Comparison of ENCODE assay signal across 8 mouse cellular contexts in genomic region chr5:142960775-142961271, GRCm38 (mm10). TPM values are rescaled to one million over a fixed set of nuclear protein-coding genes. Genes with fewer than 3 reads are reported as not detected.
A peak's percentile ranks its signal among the peaks of the same experiment; 100 is the strongest.
DNase-seq lines count a peak whose midpoint lies in the region; ATAC-seq and TF ChIP-seq lines count a peak whose summit lies in the region.

No protein-coding gene starts in this region.

- H3K36me3 ChIP-seq in forebrain, embryonic 11.5 days (ENCODE audit: control insufficient read depth, insufficient read depth, low read length), result no peaks in the 10 kb centered on the region
- H3K36me3 ChIP-seq in stomach, embryonic 16.5 days (ENCODE audit: control insufficient read depth, insufficient read depth, low read length), result no peaks in the 10 kb centered on the region

- peak overlapping the region; percentile 99 for H3K9ac ChIP-seq in forebrain, embryonic 11.5 days (ENCODE audit: low read length)
- H3K9ac ChIP-seq in stomach, embryonic 16.5 days (ENCODE audit: low read length), result peak overlapping the region; percentile 96

- H3K27ac ChIP-seq in layer of hippocampus, adult 2 months, result peak overlapping the region; percentile 94
- H3K27ac ChIP-seq in forebrain, embryonic 11.5 days (ENCODE audit: low read depth, low read length), result peak overlapping the region; percentile 97
- H3K27ac ChIP-seq in stomach, embryonic 16.5 days (ENCODE audit: low read length), result peak overlapping the region; percentile 99

- no peak for ATAC-seq in forebrain, embryonic 11.5 days (replicated peaks; ENCODE audit: low FRiP score)
- no peak for ATAC-seq in stomach, embryonic 16.5 days (ENCODE audit: insufficient read depth, low FRiP score)

- peaks cover 17% of the 10 kb centered on the region for H3K4me1 ChIP-seq in forebrain, embryonic 11.5 days (replicated peaks; ENCODE audit: control insufficient read depth, insufficient read depth, low read length)
- H3K4me1 ChIP-seq in stomach, embryonic 16.5 days (ENCODE audit: control insufficient read depth, insufficient read depth, low read length), result peaks cover 31% of the 10 kb centered on the region

- peak overlapping the region; percentile 79 for H3K4me3 ChIP-seq in layer of hippocampus, adult 2 months
- H3K4me3 ChIP-seq in forebrain, embryonic 11.5 days (ENCODE audit: low read depth, low read length), result peak overlapping the region; percentile 99
- H3K4me3 ChIP-seq in stomach, embryonic 16.5 days (replicated peaks; ENCODE audit: low read length), result peak overlapping the region; percentile 88

- H3K9me3 ChIP-seq in forebrain, embryonic 11.5 days (ENCODE audit: control insufficient read depth, low read length), result no peaks in the 10 kb centered on the region
- no peaks in the 10 kb centered on the region for H3K9me3 ChIP-seq in stomach, embryonic 16.5 days (replicated peaks; ENCODE audit: control insufficient read depth, low read length)

- TF ChIP-seq CTCF in layer of hippocampus, adult 2 months (conservative IDR thresholded peaks at IDR 0.05), result no peak

- no peak for DNase-seq in layer of hippocampus, adult 2 months (ENCODE audit: low spot score in 2 of 2)
- DNase-seq in layer of hippocampus, postnatal 25 days (ENCODE audit: extremely low spot score in 1 of 2, low spot score in 1 of 2), result no peak
- DNase-seq in Muller cell, postnatal 12 days (ENCODE audit: inconsistent ontology term), result peak; percentile 45
- peak; percentile 83 for DNase-seq in forebrain, embryonic 11.5 days (ENCODE audit: low spot score)
- peak; percentile 40 for DNase-seq in induced T-regulatory cell, adult 2 months (ENCODE audit: low read depth)
- peak; percentile 43 to 51 for DNase-seq in lung, postnatal 4 days
- no peak for DNase-seq in layer of hippocampus, adult 9-10 months (ENCODE audit: low spot score)

- peak overlapping the region; percentile 97 for H3K4me2 ChIP-seq in forebrain, embryonic 11.5 days (ENCODE audit: low read depth, low read length, severe bottlenecking)
- peak overlapping the region; percentile 61 for H3K4me2 ChIP-seq in stomach, embryonic 16.5 days (ENCODE audit: low read depth, low read length)

- under 1% methylated on average over 59 of the region's 59 CpGs for WGBS in forebrain, embryonic 11.5 days
- WGBS in stomach, embryonic 16.5 days, result under 1% methylated on average over 59 of the region's 59 CpGs

- H3K27me3 ChIP-seq in forebrain, embryonic 11.5 days (ENCODE audit: control insufficient read depth, insufficient read depth, low read length), result no peaks in the 10 kb centered on the region; the same call in 1 of the 2 replicates
- no peaks in the 10 kb centered on the region for H3K27me3 ChIP-seq in stomach, embryonic 16.5 days (ENCODE audit: control insufficient read depth, insufficient read depth, low read length)

RNA-seq across cellular contexts. Expression of gene Fscn1, which starts 0.7 kb away (rescaled TPM):
- total RNA-seq in layer of hippocampus, adult 2 months (2021), result 100 to 1,000 TPM; 172 to 173 TPM
- 100 to 1,000 TPM; 229 to 232 TPM for total RNA-seq in layer of hippocampus, postnatal 25 days (2021)
- 680 and 728 TPM in 2 replicates for polyA plus RNA-seq in forebrain, embryonic 11.5 days (2014; fragmentation: Nextera tagmentation; extraction: Ambion mirVana)
- polyA plus RNA-seq in stomach, embryonic 16.5 days (2015; fragmentation: Nextera tagmentation; extraction: Ambion mirVana), result 161 and 176 TPM in 2 replicates

RNA-seq across cellular contexts. Expression of gene Actb, which starts 54.3 kb away (rescaled TPM):
- total RNA-seq in layer of hippocampus, adult 2 months (2021), result 1,000 to 10,000 TPM; 3,149 to 3,251 TPM
- total RNA-seq in layer of hippocampus, postnatal 25 days (2021), result 1,000 to 10,000 TPM; 3,553 to 3,743 TPM
- 13,526 and 13,808 TPM in 2 replicates for polyA plus RNA-seq in forebrain, embryonic 11.5 days (2014; fragmentation: Nextera tagmentation; extraction: Ambion mirVana)
- polyA plus RNA-seq in stomach, embryonic 16.5 days (2015; fragmentation: Nextera tagmentation; extraction: Ambion mirVana), result 14,659 and 15,131 TPM in 2 replicates

Comparison
In these comparisons a context has a peak if more than half of its experiments do, and no peak if none do; other contexts are left out.
1. DNase-seq: peak in Muller cell, postnatal 12 days (single experiment), forebrain, embryonic 11.5 days (single experiment), induced T-regulatory cell, adult 2 months (single experiment) and lung, postnatal 4 days (2 of 2); none in layer of hippocampus, adult 2 months (0 of 2), layer of hippocampus, postnatal 25 days (0 of 2) and layer of hippocampus, adult 9-10 months (single experiment).
2. Peak in every context shown above with its lines, with median percentiles within 50 percentile points of each other: H3K27ac ChIP-seq and H3K4me3 ChIP-seq.